Mouse (Mus musculus): ENCODE measurements around the gene Lpin1. TPM values are rescaled to one million over a fixed set of nuclear protein-coding genes. Genes with fewer than 3 reads are reported as not detected.
A peak's percentile ranks its signal among the peaks of the same experiment; 100 is the strongest.

Lpin1 gene
- polyA plus RNA-seq, 1 experiment from 2014 or later, result 6.8 TPM

DNA sequence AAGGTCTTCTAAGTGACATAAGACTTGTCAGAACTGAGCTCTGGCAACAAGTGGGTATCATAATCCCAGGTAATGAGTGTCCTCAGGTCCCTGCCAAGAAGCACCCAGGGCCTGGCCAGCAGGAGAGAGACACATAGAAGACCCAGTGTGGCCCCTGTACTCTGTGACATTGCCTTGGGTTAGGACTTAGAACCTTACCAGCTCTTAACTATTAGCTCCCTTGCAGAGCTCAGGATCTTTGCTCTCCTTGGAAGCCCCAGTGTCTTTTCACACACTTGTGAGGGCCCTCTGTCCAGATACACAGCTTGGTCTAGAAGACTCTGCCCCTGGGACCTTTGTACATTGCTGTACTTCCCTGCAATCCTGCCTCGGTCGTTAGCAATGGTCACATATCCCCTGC lies 23.7 kb downstream of the Lpin1 start:
- peaks cover 49% of the 10 kb centered on the region for H3K4me1 ChIP-seq
- no peak overlapping the region for H3K27ac ChIP-seq
- H3K27me3 ChIP-seq, result no peaks in the 10 kb centered on the region
- H3K4me2 ChIP-seq, result no peak overlapping the region
- no peak for ATAC-seq (replicated peaks; ENCODE audit: low FRiP score)
- H3K9ac ChIP-seq, result no peak overlapping the region
- no peaks in the 10 kb centered on the region for H3K36me3 ChIP-seq
- H3K9me3 ChIP-seq (replicated peaks), result no peaks in the 10 kb centered on the region
- no peak overlapping the region for H3K4me3 ChIP-seq (replicated peaks)
- whole genome bisulfite sequencing, result 80% methylated on average over 2 of the region's 2 CpGs

DNA sequence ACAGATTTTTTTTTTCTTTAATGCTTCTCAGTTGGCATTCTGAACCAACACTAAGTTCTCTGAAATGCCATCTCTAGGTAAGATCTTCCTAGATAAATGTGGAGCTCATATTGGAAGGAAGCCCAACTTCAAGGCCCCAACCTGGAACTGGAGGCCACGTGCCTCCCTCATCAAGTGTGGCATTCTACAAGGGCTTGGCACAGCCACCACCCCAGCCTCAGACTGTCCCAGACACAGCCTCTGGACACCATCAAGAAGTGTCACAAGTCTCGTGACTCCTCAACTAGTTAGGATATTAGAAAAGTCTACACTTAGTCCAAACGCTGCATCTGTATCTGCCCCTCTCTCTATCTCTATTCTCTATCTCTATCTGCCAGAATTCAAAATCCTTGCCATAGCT lies 25.8 kb downstream of the Lpin1 start:
- no peaks in the 10 kb centered on the region for H3K27me3 ChIP-seq
- WGBS, result 85% methylated on average over 3 of the region's 3 CpGs
- no peaks in the 10 kb centered on the region for H3K9me3 ChIP-seq (replicated peaks)
- H3K36me3 ChIP-seq, result no peaks in the 10 kb centered on the region
- no peak overlapping the region for H3K4me3 ChIP-seq (replicated peaks)
- H3K4me2 ChIP-seq, result no peak overlapping the region
- no peak overlapping the region for H3K9ac ChIP-seq
- no peak overlapping the region for H3K27ac ChIP-seq
- no peak for ATAC-seq (replicated peaks; ENCODE audit: low FRiP score)
- peaks cover 28% of the 10 kb centered on the region for H3K4me1 ChIP-seq

DNA sequence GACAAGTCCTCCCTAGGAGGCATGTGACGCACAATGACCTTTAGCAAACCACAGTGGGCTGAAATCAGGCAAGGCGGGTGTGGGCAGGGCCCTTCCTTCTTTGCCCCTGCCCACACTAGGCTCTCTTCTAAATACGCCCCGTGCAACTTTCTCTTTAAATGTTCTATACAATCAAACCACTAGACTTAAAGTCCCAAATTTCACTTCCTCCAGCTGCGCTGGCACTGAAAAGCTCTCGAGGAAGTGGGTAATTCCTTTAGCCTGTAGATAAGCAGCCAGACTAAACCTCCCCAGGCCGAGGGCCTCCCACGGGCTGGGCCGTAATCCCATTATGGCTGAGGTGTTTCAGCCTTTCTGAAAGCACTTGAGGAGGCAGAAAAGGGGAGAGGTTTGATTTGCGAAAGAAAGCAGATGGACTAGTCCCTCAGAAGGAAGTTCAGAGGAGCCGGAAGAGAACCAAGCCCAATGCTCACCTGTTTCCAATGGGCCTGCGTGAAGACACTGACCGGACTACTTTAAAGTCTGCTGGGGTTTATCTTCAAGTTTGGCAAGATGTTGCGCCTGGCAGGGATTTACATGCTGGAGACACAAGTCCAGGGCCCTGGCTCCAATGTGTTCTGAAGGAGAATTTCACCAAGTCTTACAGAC lies 26.6 kb downstream of the Lpin1 start:
- Histone ChIP-seq H3K27me3 (no peaks in the 10 kb centered on the region), H3K4me1 (peaks cover 22% of the 10 kb centered on the region), H3K36me3 (peaks cover 4% of the 10 kb centered on the region; the same call in 1 of the 2 replicates), H3K27ac (no peak overlapping the region), H3K4me2 (no peak overlapping the region), H3K9ac (no peak overlapping the region), H3K4me3 (replicated peaks) (no peak overlapping the region), H3K9me3 (replicated peaks) (no peaks in the 10 kb centered on the region)
- no peak for ATAC-seq (replicated peaks; ENCODE audit: low FRiP score)
- 55% methylated on average over 14 of the region's 14 CpGs for WGBS

DNA sequence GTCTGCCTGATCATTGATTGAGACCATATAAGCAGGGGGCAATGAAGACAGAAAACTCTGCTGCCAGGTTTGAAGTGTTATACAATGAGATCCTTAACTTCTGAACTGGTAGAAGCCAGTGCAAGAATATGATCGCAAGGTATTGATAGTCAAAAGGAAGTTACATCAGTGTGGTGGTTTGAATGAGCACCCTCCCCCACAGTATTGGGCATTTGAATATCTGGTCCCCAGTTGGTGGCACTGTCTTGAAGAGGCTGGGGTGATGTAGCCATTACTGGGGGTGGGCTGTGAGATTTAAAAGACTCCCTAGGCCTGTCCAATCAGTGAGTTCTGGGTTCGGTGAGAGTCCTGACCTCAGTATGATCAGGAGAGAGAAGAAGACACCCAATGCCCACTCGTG lies 27.5 kb downstream of the Lpin1 start:
- H3K36me3 ChIP-seq, result peaks cover 8% of the 10 kb centered on the region; the same call in 1 of the 2 replicates
- peaks cover 14% of the 10 kb centered on the region for H3K4me1 ChIP-seq
- WGBS, result 84% methylated on average over 3 of the region's 3 CpGs
- H3K27ac ChIP-seq, result no peak overlapping the region
- no peaks in the 10 kb centered on the region for H3K9me3 ChIP-seq (replicated peaks)
- no peak overlapping the region for H3K9ac ChIP-seq
- H3K4me3 ChIP-seq (replicated peaks), result no peak overlapping the region
- no peak for ATAC-seq (replicated peaks; ENCODE audit: low FRiP score)
- no peak overlapping the region for H3K4me2 ChIP-seq
- H3K27me3 ChIP-seq, result no peaks in the 10 kb centered on the region

DNA sequence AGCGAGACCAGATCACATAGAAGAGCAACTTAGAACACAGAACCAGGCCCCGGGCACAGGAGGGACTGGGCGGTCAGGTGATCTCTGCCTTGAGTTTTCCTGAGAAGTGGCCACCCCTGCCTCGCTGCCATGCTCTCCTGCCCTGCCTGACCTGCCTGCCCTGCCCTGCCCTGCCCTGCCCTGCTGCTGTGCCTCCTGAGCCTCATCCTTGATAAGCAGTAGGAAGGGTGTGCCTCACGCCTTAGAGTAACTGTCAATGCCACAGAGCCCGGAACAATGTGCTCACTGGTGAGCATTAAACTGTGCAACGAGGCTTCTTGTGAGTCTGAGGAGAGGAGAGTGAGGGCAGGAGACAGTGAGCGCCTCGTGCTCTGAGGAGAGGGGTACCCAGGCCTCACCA lies 30.5 kb downstream of the Lpin1 start:
- Histone ChIP-seq H3K9ac (no peak overlapping the region), H3K4me2 (no peak overlapping the region), H3K4me1 (peaks cover 6% of the 10 kb centered on the region; the same call in 1 of the 2 replicates), H3K27me3 (no peaks in the 10 kb centered on the region), H3K9me3 (replicated peaks) (no peaks in the 10 kb centered on the region), H3K4me3 (replicated peaks) (no peak overlapping the region), H3K27ac (no peak overlapping the region), H3K36me3 (peaks cover 16% of the 10 kb centered on the region)
- WGBS, result 82% methylated on average over 9 of the region's 9 CpGs
- ATAC-seq (replicated peaks; ENCODE audit: low FRiP score), result peak; percentile 59; the same call in 1 of the 2 replicates

DNA sequence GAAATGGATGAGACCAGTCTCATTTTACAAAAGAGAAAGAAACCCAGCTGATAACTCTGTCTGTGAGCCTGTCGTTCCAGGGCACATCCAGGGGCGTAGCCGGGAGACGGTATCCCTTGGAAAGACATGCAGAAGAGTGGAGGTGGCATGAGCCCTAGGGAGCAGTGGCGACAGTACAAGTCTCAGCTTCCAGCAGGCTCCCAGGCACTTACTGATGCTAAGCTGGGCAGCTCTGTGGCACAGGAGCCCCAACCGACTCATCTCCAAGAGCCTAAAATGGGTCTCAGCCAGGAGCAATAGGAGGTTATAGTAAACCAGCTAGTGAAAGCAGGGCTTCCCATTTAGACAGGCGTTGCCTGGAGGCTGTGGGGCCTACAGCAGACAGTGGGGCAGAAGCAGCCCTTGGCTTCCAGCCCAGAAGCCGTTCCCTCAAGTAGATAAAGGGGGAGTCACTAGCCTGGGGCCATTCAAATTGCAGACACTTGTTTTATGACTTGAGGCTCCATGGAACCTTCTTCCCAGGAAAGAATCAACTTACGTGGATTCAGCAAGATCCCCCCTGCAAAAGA lies 33.0 kb downstream of the Lpin1 start:
- Histone ChIP-seq H3K4me3 (replicated peaks) (no peak overlapping the region), H3K27me3 (no peaks in the 10 kb centered on the region), H3K9ac (no peak overlapping the region), H3K27ac (no peak overlapping the region), H3K9me3 (replicated peaks) (no peaks in the 10 kb centered on the region), H3K4me2 (no peak overlapping the region), H3K36me3 (peaks cover 28% of the 10 kb centered on the region), H3K4me1 (no peaks in the 10 kb centered on the region)
- 65% methylated on average over 9 of the region's 9 CpGs for WGBS
- ATAC-seq (replicated peaks; ENCODE audit: low FRiP score), result no peak

DNA sequence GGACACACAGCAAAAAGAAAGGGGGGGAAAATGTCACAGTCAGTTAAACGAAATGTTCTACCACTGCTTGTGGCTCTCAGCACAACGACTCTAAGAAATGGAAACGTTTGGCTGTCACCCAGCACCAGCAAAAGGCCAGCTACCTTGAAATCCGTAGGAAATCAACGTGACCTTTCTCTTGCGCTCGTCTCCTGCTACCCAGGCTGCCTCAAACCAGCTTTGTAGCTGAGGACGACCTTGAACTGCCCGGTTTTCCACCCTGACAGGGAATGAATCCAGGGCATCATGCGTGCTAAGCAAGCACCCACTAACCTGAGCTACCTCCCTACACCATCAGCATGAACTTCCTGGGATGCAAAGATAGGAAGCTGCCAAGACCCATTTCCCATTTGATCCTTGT lies 39.5 kb downstream of the Lpin1 start:
- H3K27ac ChIP-seq, result no peak overlapping the region
- no peaks in the 10 kb centered on the region for H3K4me1 ChIP-seq
- no peaks in the 10 kb centered on the region for H3K9me3 ChIP-seq (replicated peaks)
- ATAC-seq (replicated peaks; ENCODE audit: low FRiP score), result no peak
- H3K9ac ChIP-seq, result no peak overlapping the region
- H3K27me3 ChIP-seq, result no peaks in the 10 kb centered on the region
- H3K4me2 ChIP-seq, result no peak overlapping the region
- peaks cover 32% of the 10 kb centered on the region for H3K36me3 ChIP-seq
- no peak overlapping the region for H3K4me3 ChIP-seq (replicated peaks)
- WGBS, result 84% methylated on average over 10 of the region's 10 CpGs

DNA sequence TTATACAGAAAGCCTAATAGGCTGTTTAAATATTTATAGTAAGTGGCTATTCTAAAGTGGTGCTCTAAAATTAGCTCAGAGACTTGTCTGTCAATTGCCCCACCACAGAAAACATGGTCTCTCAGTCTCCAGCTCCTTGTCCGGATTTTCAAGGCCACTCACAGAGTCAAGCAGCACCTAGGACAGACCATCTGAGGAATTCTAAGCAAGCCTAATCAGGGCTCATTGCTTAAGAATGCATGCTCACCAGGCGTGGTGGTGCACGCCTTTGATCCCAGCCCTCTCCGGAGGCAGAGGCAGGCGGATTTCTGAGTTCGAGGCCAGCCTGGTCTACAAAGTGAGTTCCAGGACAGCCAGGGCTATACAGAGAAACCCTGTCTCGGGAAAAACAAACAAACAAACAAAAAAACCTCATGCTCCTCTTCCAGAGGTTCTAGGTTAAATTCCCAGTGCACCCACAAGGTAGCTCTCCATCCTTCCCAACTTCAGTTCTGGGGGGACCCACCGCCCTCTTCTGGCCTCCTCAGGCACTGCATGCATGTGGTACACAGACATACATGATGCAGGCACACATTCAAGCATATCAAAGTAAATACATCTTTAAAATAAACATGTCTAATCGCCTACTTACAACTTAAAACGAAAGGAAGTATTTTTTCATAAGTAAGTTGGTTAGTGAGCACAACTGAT lies 40.2 kb downstream of the Lpin1 start:
- Histone ChIP-seq H3K4me3 (replicated peaks) (no peak overlapping the region), H3K9ac (no peak overlapping the region), H3K4me2 (no peak overlapping the region), H3K27ac (no peak overlapping the region), H3K9me3 (replicated peaks) (no peaks in the 10 kb centered on the region), H3K27me3 (no peaks in the 10 kb centered on the region), H3K36me3 (peaks cover 28% of the 10 kb centered on the region), H3K4me1 (no peaks in the 10 kb centered on the region)
- 90% methylated on average over 10 of the region's 10 CpGs for WGBS
- ATAC-seq (replicated peaks; ENCODE audit: low FRiP score), result no peak

DNA sequence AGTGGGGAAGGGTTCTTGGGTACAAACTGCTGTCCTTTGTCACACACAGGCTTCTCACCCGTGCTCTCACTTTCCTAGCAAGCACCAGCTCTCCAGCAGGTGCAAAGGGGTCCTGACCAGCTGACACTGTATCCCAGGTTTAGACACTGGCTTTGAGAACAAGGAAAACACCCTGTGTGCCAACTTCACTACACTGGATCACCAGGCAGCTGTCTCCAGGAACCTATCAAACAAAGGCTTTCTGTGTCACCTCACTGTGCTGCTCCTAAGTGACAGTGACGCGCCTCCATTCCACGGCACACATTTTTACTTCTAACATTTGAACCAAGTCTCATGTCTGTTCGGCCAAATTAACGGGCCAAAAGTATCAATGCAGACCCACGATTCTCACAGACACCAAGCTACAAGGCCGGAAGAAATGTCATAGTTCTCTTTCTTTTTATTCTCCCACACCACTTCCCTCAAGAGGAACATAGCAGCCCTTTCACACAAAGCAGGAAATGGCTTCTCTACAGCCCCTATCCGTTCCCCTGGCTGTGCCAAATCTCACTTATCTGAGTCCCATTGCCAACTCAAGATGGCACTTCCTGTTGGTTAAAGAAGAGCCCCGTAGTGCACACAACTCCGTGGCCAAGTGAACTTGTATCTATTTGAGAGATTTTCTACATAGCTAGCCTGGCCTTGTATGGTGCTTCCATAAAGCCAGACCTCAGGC lies 41.7 kb downstream of the Lpin1 start:
- ATAC-seq (replicated peaks; ENCODE audit: low FRiP score), result 0 out of 2 replicates have a peak, but pooled peaks have one; percentile 30
- Histone ChIP-seq H3K9ac (no peak overlapping the region), H3K4me3 (replicated peaks) (no peak overlapping the region), H3K4me1 (no peaks in the 10 kb centered on the region), H3K27me3 (no peaks in the 10 kb centered on the region), H3K4me2 (no peak overlapping the region), H3K9me3 (replicated peaks) (no peaks in the 10 kb centered on the region), H3K27ac (no peak overlapping the region), H3K36me3 (peaks cover 35% of the 10 kb centered on the region)
- 77% methylated on average over 11 of the region's 11 CpGs for WGBS

DNA sequence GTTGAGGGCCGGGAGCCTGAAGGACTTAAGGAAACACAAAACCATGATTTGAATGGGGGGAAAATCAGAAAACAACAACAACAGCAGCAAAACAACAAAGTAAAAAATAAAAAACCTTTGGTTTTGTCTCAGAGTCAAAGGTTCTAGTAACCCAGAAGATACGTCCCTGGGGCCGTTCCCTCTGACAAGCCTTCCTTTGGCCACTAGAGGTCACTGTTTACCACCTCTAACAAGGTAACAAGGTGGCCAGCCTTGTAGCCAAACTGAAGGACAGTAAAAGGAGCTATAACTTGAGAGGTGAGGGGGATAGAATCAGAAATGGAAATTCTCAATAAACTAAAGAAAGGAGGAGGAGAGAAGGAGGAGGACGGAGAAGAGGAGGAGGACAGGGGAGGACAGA lies 42.3 kb downstream of the Lpin1 start:
- ATAC-seq (replicated peaks; ENCODE audit: low FRiP score), result no peak; the same call in 1 of the 2 replicates
- Histone ChIP-seq H3K4me3 (replicated peaks) (no peak overlapping the region), H3K36me3 (peaks cover 34% of the 10 kb centered on the region), H3K9me3 (replicated peaks) (no peaks in the 10 kb centered on the region), H3K27ac (no peak overlapping the region), H3K27me3 (no peaks in the 10 kb centered on the region), H3K9ac (no peak overlapping the region), H3K4me2 (no peak overlapping the region), H3K4me1 (no peaks in the 10 kb centered on the region)
- WGBS, result 37% methylated on average over 4 of the region's 4 CpGs

DNA sequence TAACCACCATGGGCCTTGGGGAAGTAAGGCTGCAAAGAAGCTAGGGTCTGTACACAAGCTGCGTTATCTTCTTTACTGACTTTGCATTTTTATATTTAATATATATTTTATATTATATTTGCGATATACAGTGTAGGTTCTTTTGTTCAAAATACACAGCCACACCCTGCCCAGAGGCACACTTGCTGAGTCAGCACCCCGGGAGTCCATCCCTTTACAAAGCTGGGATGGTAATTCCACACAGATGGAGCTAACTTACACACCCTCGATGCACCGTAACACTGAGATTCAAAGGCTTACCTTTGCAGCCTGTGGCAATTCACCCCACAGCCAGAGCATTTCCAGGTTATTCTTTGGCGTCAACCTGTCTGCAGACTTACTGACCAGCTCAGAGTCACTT lies 42.7 kb downstream of the Lpin1 start:
- no peak for ATAC-seq (replicated peaks; ENCODE audit: low FRiP score)
- H3K4me1 ChIP-seq, result no peaks in the 10 kb centered on the region
- H3K4me2 ChIP-seq, result no peak overlapping the region
- peaks cover 36% of the 10 kb centered on the region for H3K36me3 ChIP-seq
- H3K27me3 ChIP-seq, result no peaks in the 10 kb centered on the region
- no peak overlapping the region for H3K9ac ChIP-seq
- WGBS, result 91% methylated on average over 6 of the region's 6 CpGs
- H3K27ac ChIP-seq, result no peak overlapping the region
- H3K4me3 ChIP-seq (replicated peaks), result no peak overlapping the region
- H3K9me3 ChIP-seq (replicated peaks), result no peaks in the 10 kb centered on the region

DNA sequence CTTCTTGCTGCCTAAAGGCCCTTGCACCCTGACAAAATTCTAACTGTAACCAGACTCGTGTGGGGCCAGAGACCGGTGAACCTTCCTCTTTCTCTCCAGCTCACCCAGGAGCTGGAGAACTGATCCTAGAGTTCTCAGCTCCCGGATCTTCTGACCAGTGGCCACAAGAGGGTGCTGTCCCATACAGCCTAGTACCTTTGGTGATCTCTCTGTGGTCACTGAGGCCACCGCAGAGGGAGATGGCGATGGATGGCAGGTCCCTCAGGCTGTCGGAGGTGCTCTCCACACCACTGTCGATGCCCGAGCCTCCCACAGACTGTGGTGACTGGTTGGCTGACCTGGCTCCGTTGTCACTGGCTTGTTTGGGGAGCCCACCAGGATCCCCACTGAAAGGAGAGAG lies 47.3 kb downstream of the Lpin1 start:
- no peaks in the 10 kb centered on the region for H3K9me3 ChIP-seq (replicated peaks)
- no peak overlapping the region for H3K4me3 ChIP-seq (replicated peaks)
- peaks cover 35% of the 10 kb centered on the region for H3K36me3 ChIP-seq
- H3K27me3 ChIP-seq, result no peaks in the 10 kb centered on the region
- no peaks in the 10 kb centered on the region for H3K4me1 ChIP-seq
- ATAC-seq (replicated peaks; ENCODE audit: low FRiP score), result no peak
- H3K4me2 ChIP-seq, result no peak overlapping the region
- 60% methylated on average over 9 of the region's 9 CpGs for WGBS
- no peak overlapping the region for H3K27ac ChIP-seq
- H3K9ac ChIP-seq, result no peak overlapping the region
